Mouse (Mus musculus) skeletal muscle tissue, adult 2 months (tissue): Measurements from ENCODE around the gene Gm11596.
"Not testable (repeated sequence)": the region's sequence is repeated elsewhere in the genome, so short reads cannot be mapped to it uniquely, and the experiment has no call there.

Experiments
- DNase-seq: peaks from one replicate; pipeline ENCODE4 v3.0.0-alpha.2; 2012; ENCODE audit warnings: low read depth, low spot score

Gm11596 gene

GRCm38 (mm10) chr11:99793367-99793766 is at the start of gene Gm11596:
Gene Gm11596, minus strand, starts transcription at chr11:99793467.
- no peak for DNase-seq

GRCm38 (mm10) chr11:99842185-99842584 is 48.9 kb upstream of the Gm11596 start:
- no peak for DNase-seq

- DNase-seq, result no peak
Measured at GRCm38 (mm10) chr11:99837966-99838365, 44.7 kb upstream of the Gm11596 start, which contains the start of gene 2300003K06Rik. Gene 2300003K06Rik, minus strand, starts transcription at chr11:99838066.

- DNase-seq, result not testable (repeated sequence)
Measured at GRCm38 (mm10) chr11:99815566-99815965, 22.3 kb upstream of the Gm11596 start, which contains the start of gene Gm11564. Gene Gm11564, minus strand, starts transcription at chr11:99815666.

GRCm38 (mm10) chr11:99809792-99810191 is 16.5 kb upstream of the Gm11596 start, which contains the start of gene Krtap4-13:
Gene Krtap4-13, minus strand, starts transcription at chr11:99809892.
- not testable (repeated sequence) for DNase-seq

GRCm38 (mm10) chr11:99804346-99804745 is 11.1 kb upstream of the Gm11596 start, which contains the start of gene Gm11554:
Gene Gm11554, minus strand, starts transcription at chr11:99804446.
- DNase-seq, result not testable (repeated sequence)

GRCm38 (mm10) chr11:99798832-99799231 is 5.6 kb upstream of the Gm11596 start, which contains the start of gene Gm11569:
Gene Gm11569, minus strand, starts transcription at chr11:99798932.
- not testable (repeated sequence) for DNase-seq

GRCm38 (mm10) chr11:99784900-99785299 is 8.4 kb downstream of the Gm11596 start, which contains the start of gene Krtap4-9:
Gene Krtap4-9, plus strand, starts transcription at chr11:99785200.
- not testable (repeated sequence) for DNase-seq

- DNase-seq, result no peak
Measured at GRCm38 (mm10) chr11:99780604-99781003, 12.7 kb downstream of the Gm11596 start, which contains the start of gene Krtap4-8. Gene Krtap4-8, minus strand, starts transcription at chr11:99780704.

- DNase-seq, result no peak
Measured at GRCm38 (mm10) chr11:99778401-99778800, 14.9 kb downstream of the Gm11596 start.

GRCm38 (mm10) chr11:99772813-99773212 is 20.5 kb downstream of the Gm11596 start, which contains the start of gene Gm11595:
Gene Gm11595, minus strand, starts transcription at chr11:99772913.
- not testable (repeated sequence) for DNase-seq

GRCm38 (mm10) chr11:99768410-99768809 is 24.9 kb downstream of the Gm11596 start:
- DNase-seq, result no peak

- no peak for DNase-seq
Measured at GRCm38 (mm10) chr11:99758877-99759276, 34.4 kb downstream of the Gm11596 start.

- no peak for DNase-seq
Measured at GRCm38 (mm10) chr11:99743985-99744384, 49.3 kb downstream of the Gm11596 start.
